Mouse (Mus musculus) heart, adult 2 months (tissue): ENCODE results near the gene Zfhx3.

Experiments
- CTCF ChIP-seq: fragments of 200-600 bp; IDR thresholded peaks from 2 replicates; pipeline ENCODE4 v1.8.1; 2022; ENCODE audit warnings: antibody characterized with exemption, mild to moderate bottlenecking, moderate library complexity
- EP300 ChIP-seq: fragments of 200-500 bp; IDR thresholded peaks from 2 replicates; pipeline ENCODE4 v1.6.1; 2011; ENCODE audit warnings: low read depth, low read length, control low read depth; ENCODE audit not compliant: insufficient read depth
- POLR2A ChIP-seq: fragments of 200-500 bp; IDR thresholded peaks from 2 replicates; pipeline ENCODE4 v1.6.1; 2011; ENCODE audit warnings: mild to moderate bottlenecking, low read depth, low read length, control low read depth; ENCODE audit not compliant: insufficient read depth

- TF ChIP-seq CTCF (no peak), POLR2A (no peak), EP300 (no peak)
Observed at GRCm38 (mm10) chr8:108579808-108580207, 637.4 kb downstream of the Zfhx3 start.
